Mouse (Mus musculus): ENCODE measurements at regions not wholly inside any gene's neighbourhood (a gene's known extent, or its start where the extent isn't known, plus 50 kb on each side); places are given as distances from the start of the nearest gene placed in this dataset.

- DNase-seq (ENCODE audit: low spot score): peak; percentile 22
Measured at GRCm38 (mm10) chr8:53956148-53956547, 121.3 kb upstream of the Vegfc start.

GRCm38 (mm10) chr8:53958548-53958947 lies 118.9 kb upstream of the Vegfc start:
- no peak for DNase-seq (ENCODE audit: low spot score)

- no peak for DNase-seq (ENCODE audit: low spot score)
Measured at GRCm38 (mm10) chr8:53962993-53963392, 114.4 kb upstream of the Vegfc start.

GRCm38 (mm10) chr8:53984296-53984695 lies 93.1 kb upstream of the Vegfc start:
- no peak for DNase-seq (ENCODE audit: low spot score)

GRCm38 (mm10) chr8:53985685-53986084 lies 91.7 kb upstream of the Vegfc start:
- no peak for DNase-seq (ENCODE audit: low spot score)

GRCm38 (mm10) chr8:53994208-53994607 lies 83.2 kb upstream of the Vegfc start:
- DNase-seq (ENCODE audit: low spot score): no peak

- no peak for DNase-seq (ENCODE audit: low spot score)
Measured at GRCm38 (mm10) chr8:53997461-53997860, 79.9 kb upstream of the Vegfc start.

- no peak for DNase-seq (ENCODE audit: low spot score)
Measured at GRCm38 (mm10) chr8:54002948-54003347, 74.5 kb upstream of the Vegfc start.

- no peak for DNase-seq (ENCODE audit: low spot score)
Measured at GRCm38 (mm10) chr8:54014096-54014495, 63.3 kb upstream of the Vegfc start.

GRCm38 (mm10) chr8:54018535-54019165 lies 58.8 kb upstream of the Vegfc start:
- DNase-seq (ENCODE audit: low spot score): peak; percentile 22

All from embryo, embryonic 10.5 days (tissue).